Mouse (Mus musculus) cerebellum, adult 2 months (tissue): ENCODE data around the gene Aff1. TPM values are rescaled to one million over a fixed set of nuclear protein-coding genes. Genes with fewer than 3 reads are reported as not detected.

Experiments
- DNase-seq, 2 experiments: peaks; one replicate each; pipeline ENCODE4 v3.0.0; 2021
- H3K27ac ChIP-seq: fragments of 200-500 bp; 2 replicates; pipeline ENCODE4 v1.5.1; 2012; ENCODE audit warnings: low read length, control low read depth, inconsistent platforms; ENCODE audit not compliant: insufficient read depth
- H3K27me3 ChIP-seq: fragments of 200-500 bp; 2 replicates; pipeline ENCODE4 v1.6.1; 2012; ENCODE audit warnings: inconsistent platforms, mild to moderate bottlenecking, low read length, moderate library complexity; ENCODE audit not compliant: control insufficient read depth, insufficient read depth
- H3K4me1 ChIP-seq: fragments of 200-500 bp; 2 replicates; pipeline ENCODE4 v1.6.1; 2011; ENCODE audit warnings: low read length; ENCODE audit not compliant: control insufficient read depth, insufficient read depth
- H3K4me3 ChIP-seq: fragments of 200-500 bp; replicated peaks from 2 replicates; pipeline ENCODE3; 2011; ENCODE audit warnings: mild to moderate bottlenecking, low read depth, low read length, control low read depth; ENCODE audit not compliant: insufficient read depth
- CTCF ChIP-seq: fragments of 200-500 bp; IDR thresholded peaks from 2 replicates; pipeline ENCODE4 v1.5.1; 2011; ENCODE audit warnings: low read depth, mild to moderate bottlenecking, control low read depth, low read length, moderate library complexity, borderline replicate concordance; ENCODE audit not compliant: insufficient read depth
- POLR2A ChIP-seq: fragments of 200-500 bp; IDR thresholded peaks from 2 replicates; pipeline ENCODE4 v1.6.1; 2011; ENCODE audit warnings: low read length, control low read depth, borderline replicate concordance; ENCODE audit not compliant: insufficient read depth
- WGBS: fragments of 180-500 bp; shearing (Covaris S2); methylation state at CpG from one replicate; pipeline ENCODE4 v1.1.7; 2018; 5-methylcytosine and 5-hydroxymethylcytosine counted together
- polyA plus RNA-seq: library from polyadenylated mRNA; depleted of rRNA; stranded (reverse); fragments of >200 nt; gene quantifications from 2 replicates; pipeline ENCODE4 v1.2.3, GENCODE M21; 2012

The Aff1 gene
- polyA plus RNA-seq, 1 experiment, result 9.3 TPM

DNA sequence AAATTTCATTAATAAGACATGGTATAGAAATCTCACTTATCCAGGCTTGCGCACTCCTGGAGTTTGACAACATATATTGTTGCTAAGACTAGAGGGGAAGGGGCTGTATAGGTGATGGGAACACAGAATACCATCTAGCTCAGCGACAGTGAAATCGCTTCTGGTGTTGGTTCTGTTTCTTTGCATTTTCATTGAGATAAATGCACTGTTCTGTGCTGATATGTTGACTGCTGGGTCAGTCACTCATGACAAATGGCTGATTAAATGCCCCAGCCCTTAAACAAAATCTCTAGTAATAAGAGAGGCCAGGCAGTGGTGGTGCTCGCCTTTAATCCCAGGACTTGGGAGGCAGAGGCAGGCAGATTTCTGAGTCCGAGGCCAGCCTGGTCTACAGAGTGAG, 47.0 kb downstream of the Aff1 start:
- H3K4me1 ChIP-seq, result no peaks in the 10 kb centered on the region

DNA sequence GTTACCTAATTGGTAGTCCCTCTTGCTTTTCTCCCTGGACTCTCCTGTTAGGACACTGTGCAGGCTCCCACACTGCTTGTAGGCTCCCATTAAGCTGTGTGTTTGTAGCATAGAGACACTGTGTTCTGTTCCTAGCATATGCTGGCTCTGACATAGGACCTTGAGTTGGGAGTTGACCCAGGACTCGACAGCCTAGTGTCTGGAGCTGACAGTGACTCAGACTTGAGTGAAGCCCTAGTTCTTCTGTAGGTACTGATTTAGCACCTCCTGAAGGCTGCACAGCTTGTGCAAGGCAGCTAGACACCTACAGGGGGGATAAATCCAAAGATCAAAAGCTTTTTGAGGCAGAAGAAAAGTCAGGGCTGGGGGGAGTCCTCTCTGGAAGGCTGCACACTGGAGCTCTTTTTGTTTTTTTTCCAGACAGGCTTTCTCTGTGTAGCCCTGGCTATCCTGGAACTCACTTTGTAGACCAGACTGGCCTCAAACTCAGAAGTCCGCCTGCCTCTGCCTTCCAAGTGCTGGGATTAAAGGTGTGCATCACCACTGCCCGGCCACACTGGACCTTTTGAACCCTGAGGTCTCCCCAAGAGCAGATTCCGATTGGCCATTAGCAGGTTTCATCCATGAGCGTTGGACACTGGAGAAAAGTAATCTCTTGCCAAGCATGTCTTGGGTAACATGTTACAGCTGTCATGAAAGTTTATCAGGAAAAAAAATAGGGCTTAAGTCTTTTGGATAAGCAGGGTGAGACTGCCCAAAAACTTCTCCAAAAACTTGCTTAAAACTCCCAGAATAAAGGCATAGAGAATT, 48.1 kb downstream of the Aff1 start:
- WGBS, result 71% methylated on average over 5 of the region's 5 CpGs
- TF ChIP-seq CTCF (no peak), POLR2A (no peak)
- no peak for DNase-seq
- Histone ChIP-seq H3K4me1 (no peaks in the 10 kb centered on the region), H3K27ac (no peak overlapping the region), H3K4me3 (no peak overlapping the region), H3K27me3 (no peaks in the 10 kb centered on the region)

More for the DNA sequence above, 47.0 kb downstream of the Aff1 start:
- Histone ChIP-seq H3K27ac (no peak overlapping the region), H3K4me3 (no peak overlapping the region), H3K27me3 (no peaks in the 10 kb centered on the region)
- no peak for TF ChIP-seq CTCF
- no peak for TF ChIP-seq POLR2A
- DNase-seq, result no peak
- WGBS, result 92% methylated on average over 5 of the region's 5 CpGs

DNA sequence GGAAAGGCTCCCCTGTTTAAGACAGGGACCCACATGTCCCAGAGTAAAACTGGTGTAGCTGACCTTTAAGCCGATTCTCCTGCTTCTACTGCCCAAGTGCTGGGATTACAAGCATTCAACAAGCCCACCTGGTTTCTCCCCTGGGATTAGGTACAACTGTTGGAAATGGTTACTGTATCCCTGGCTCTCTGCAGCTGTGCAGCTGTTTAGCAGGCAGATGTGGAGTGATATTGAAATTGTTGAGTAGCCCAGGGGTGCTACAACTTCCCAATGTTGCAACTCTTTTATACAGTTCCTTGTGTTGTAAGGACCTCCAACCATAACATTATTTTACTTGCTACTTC, 48.7 kb downstream of the Aff1 start:
- TF ChIP-seq POLR2A (no peak), CTCF (no peak)
- H3K4me3 ChIP-seq, result no peak overlapping the region
- 74% methylated on average over 1 of the region's 1 CpGs for WGBS
- no peak for DNase-seq
- H3K4me1 ChIP-seq, result no peaks in the 10 kb centered on the region
- H3K27me3 ChIP-seq, result no peaks in the 10 kb centered on the region
- no peak overlapping the region for H3K27ac ChIP-seq

DNA sequence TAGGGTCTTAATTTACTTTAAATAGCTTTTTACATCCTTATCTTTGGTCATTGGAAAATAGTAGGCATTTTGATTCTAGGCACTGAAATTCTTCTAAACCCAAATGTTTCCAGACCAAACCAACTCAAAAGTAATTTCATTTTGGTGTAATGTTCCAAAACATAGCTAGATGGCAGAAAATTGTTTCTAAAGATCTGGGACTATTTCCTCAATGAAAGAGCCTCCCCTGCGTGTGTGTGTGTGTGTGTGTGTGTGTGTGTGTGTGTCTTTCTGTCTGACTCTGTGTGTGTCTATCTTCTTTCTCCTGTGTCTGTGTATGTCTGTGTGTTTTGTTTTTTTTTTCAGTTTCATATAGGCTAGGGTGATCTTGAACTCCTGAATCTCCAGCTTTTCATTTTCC, 49.3 kb downstream of the Aff1 start:
- Histone ChIP-seq H3K4me1 (no peaks in the 10 kb centered on the region), H3K4me3 (no peak overlapping the region), H3K27ac (no peak overlapping the region), H3K27me3 (no peaks in the 10 kb centered on the region)
- TF ChIP-seq POLR2A, result no peak
- no peak for TF ChIP-seq CTCF
- DNase-seq, result no peak
- 36% methylated on average over 1 of the region's 1 CpGs for WGBS

DNA sequence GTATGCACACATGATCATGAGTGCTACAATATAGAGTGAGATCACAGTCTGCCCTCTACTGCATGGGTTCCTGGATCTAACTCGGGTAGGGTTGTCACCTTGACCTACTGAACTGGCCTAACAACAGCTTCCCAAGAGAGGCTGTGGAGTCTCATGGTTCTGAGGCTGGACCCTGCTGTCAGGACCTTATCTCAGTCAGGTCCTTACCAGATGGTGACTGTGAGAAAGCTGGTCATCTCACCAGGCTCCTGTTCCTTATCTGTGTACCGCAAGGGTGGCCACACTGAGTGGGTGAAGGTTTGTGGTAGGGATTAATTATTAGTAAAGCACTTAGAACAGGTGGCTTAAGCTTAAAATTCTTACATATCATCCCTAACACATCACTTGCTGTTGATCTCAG, 49.8 kb downstream of the Aff1 start:
- Histone ChIP-seq H3K27me3 (no peaks in the 10 kb centered on the region), H3K4me1 (no peaks in the 10 kb centered on the region), H3K27ac (no peak overlapping the region), H3K4me3 (no peak overlapping the region)
- WGBS, result 86% methylated on average over 2 of the region's 2 CpGs
- TF ChIP-seq POLR2A, result no peak
- no peak for TF ChIP-seq CTCF
- DNase-seq, result no peak

DNA sequence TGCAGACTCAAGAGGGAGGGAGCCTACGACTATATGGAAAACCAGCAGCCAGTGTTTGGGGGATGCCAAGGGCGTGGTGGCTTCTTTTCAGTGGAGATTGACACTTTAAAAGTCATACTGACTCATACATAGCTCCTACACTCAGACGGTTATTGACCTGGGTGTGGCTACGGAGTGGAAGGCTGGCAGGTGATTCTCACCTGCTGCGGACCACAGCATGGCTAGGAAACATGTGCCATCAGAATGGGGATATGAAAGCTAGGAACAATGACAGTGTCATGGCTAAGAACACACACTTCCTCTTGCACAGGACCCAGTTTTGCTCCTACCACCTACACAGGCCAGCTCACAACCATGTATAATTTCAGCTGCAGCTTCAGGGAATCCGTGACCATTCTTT, 52.4 kb downstream of the Aff1 start:
- DNase-seq, result no peak
- 80% methylated on average over 6 of the region's 6 CpGs for WGBS
- TF ChIP-seq CTCF (no peak), POLR2A (no peak)
- Histone ChIP-seq H3K4me3 (no peak overlapping the region), H3K27ac (no peak overlapping the region), H3K27me3 (no peaks in the 10 kb centered on the region), H3K4me1 (no peaks in the 10 kb centered on the region)

DNA sequence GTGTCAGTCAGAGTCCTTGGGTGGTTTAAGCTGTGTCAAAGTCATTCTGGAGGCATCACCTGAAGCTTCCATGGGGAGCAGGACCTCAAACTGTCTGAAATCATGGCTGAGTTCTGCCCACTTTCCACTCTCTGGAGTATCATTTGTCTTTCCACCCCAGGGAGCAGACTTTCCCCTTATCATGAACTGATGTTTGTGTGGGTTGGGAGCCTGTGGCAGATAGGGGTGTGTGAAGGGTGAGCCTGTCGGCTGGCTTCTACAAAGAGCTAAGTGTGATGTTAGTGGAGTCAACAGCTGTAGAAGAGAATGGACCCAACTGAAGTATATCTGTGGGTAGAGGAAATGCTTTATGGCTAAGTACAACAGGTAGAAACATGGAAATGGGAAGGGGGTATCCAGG, 53.5 kb downstream of the Aff1 start:
- no peak for DNase-seq
- TF ChIP-seq POLR2A (no peak), CTCF (no peak)
- no peaks in the 10 kb centered on the region for H3K27me3 ChIP-seq
- no peak overlapping the region for H3K4me3 ChIP-seq
- 92% methylated on average over 1 of the region's 1 CpGs for WGBS
- H3K4me1 ChIP-seq, result no peaks in the 10 kb centered on the region
- H3K27ac ChIP-seq, result no peak overlapping the region

DNA sequence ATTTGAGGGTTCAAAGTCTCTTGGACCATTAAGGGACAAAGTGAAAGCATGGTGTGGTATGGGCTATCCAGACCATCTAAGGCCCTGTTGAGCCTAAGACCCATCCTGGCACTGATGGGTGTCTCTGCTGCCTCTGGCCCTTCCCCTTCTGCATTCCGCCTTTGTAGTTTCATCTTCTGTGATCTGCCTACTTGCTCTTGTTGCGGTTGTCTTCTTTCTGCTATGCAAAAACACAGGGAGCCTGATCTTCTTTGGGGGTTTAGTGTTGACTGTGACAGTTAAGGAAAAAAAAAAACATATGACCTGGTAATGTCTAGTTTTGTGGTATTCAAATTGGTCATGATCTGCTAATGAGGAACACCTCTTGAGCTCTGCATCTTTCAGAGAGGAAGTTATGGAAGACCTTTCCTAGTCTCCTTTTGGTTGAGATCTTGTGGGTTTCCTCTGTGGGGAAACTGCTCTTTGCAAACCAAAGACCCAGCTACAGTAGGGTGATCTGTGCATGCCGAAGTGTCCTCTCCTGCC, 54.4 kb downstream of the Aff1 start:
- Histone ChIP-seq H3K27ac (no peak overlapping the region), H3K4me3 (no peak overlapping the region), H3K4me1 (no peaks in the 10 kb centered on the region), H3K27me3 (no peaks in the 10 kb centered on the region)
- no peak for DNase-seq
- TF ChIP-seq CTCF, result no peak
- no peak for TF ChIP-seq POLR2A
- WGBS, result 98% methylated on average over 3 of the region's 3 CpGs
